Mouse (Mus musculus) left cerebral cortex, adult 2 months (tissue): Measurements from ENCODE around the gene Ldlrad3. TPM values are rescaled to one million over a fixed set of nuclear protein-coding genes. Genes with fewer than 3 reads are reported as not detected.

Source experiments
- DNase-seq, 2 experiments: peaks; one replicate each; pipeline ENCODE4 v3.0.0; 2021 to 2022; ENCODE audit warnings: low spot score in 2 of 2, mixed read lengths in 1 of 2; ENCODE audit errors: extremely low spot score in 1 of 2
- H3K27ac ChIP-seq: fragments of 200-600 bp; 2 replicates; pipeline ENCODE4 v1.8.1; 2022
- H3K4me3 ChIP-seq: fragments of 200-600 bp; 2 replicates; pipeline ENCODE4 v1.8.1; 2022
- CTCF ChIP-seq: fragments of 200-600 bp; IDR thresholded peaks from 2 replicates; pipeline ENCODE4 v1.8.1; 2022; ENCODE audit warnings: antibody characterized with exemption, mild to moderate bottlenecking, moderate library complexity
- intact Hi-C: fragments of 180-260 bp; cut with DNase I; formaldehyde crosslinking; loops from one replicate; pipeline ENCODE4 v1.15.1; 2025
- total RNA-seq, 2 experiments: library from RNA; stranded (reverse); gene quantifications; 2 replicates each; pipeline ENCODE4 v1.2.3; 2021

Ldlrad3 gene
- total RNA-seq, 2 experiments from 2014 or later: 9.1 to 10.3 TPM

GRCm38 (mm10) chr2:102105454-102105853, 80.7 kb downstream of the Ldlrad3 start:
- no peak for DNase-seq
- no peak overlapping the region for H3K4me3 ChIP-seq
- no peak for TF ChIP-seq CTCF
- H3K27ac ChIP-seq: no peak overlapping the region
- intact Hi-C loops: loop anchor here (5.0 kb wide), 1 partner anchor 198 kb away; no protein-coding TSS in a partner anchor

DNA sequence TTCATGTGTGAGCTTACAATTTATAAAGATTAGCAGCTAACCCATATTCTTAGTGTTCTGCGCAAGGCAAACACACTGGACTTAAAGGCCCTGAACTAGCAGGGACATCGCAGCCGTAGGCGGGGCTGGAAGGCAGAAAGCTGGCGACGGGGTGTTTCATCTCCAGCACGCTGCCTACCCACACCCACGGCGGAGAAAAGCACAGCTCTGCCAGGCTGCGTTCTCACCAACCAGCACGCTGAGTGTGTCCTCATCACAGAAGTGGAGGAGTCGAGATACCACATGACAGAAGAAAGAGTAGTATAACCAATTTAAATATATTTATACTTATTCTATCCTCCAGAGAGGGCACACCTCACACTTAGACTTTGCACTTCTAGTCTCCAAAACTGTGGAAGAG, 82.2 kb downstream of the Ldlrad3 start:
- DNase-seq: peak; percentile 60 to 63
- TF ChIP-seq CTCF: no peak
- peak overlapping the region; percentile 7; the same call in 1 of the 2 replicates for H3K27ac ChIP-seq
- H3K4me3 ChIP-seq: no peak overlapping the region
- intact Hi-C loops: loop anchor here (5.0 kb wide), 2 partner anchors 72 to 153 kb away; no protein-coding TSS in a partner anchor

- H3K27ac ChIP-seq: 0 out of 2 replicates have a peak overlapping the region, but pooled peaks have one; percentile 36
- intact Hi-C loops: loop anchor here (5.0 kb wide), 2 partner anchors 68 to 157 kb away; no protein-coding TSS in a partner anchor
- DNase-seq: no peak
- TF ChIP-seq CTCF: no peak
- H3K4me3 ChIP-seq: no peak overlapping the region
Observed at GRCm38 (mm10) chr2:102100490-102100889, 85.7 kb downstream of the Ldlrad3 start.

DNA sequence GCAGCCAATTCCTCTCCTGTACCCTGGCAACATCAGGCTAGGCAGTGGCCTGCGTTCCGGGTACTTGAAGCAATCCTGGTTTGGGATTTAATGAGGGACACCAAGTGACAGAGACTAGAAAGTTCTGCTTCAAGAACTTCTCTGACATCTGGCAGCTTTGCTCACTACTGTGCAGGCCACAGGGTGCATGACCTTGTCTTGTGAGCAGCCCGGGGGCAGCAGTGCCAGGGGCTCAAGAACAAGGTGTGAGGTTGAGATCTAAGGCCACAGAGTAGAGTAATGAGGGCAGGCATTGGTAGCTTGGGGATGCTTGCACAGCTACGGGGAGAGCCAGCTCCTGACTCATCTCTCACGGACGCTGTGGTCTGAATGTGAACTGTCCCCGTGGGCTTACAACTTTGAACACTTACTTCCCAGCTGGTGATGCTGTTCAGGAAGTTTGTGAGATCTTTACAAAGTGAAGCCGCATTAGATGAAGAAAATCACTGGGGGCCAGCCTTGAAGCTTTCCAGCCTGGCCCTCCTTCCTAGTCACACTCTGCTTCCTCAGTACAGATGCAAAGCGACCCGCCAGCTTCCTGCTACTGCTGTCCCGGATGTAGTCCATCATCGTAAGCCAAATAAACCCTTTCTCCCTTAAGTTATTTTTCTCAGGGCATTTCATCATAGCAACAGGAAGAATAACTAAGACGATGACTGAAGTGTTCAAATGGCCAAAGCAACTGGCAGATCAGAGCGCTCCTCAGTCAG, 86.3 kb downstream of the Ldlrad3 start:
- Histone ChIP-seq H3K27ac (0 out of 2 replicates have a peak overlapping the region, but pooled peaks have one; percentile 36), H3K4me3 (no peak overlapping the region)
- TF ChIP-seq CTCF: no peak
- intact Hi-C loops: loop anchor here (5.0 kb wide), 2 partner anchors 68 to 157 kb away; no protein-coding TSS in a partner anchor
- DNase-seq: no peak

- Histone ChIP-seq H3K4me3 (no peak overlapping the region), H3K27ac (no peak overlapping the region)
- no peak for DNase-seq
- TF ChIP-seq CTCF: no peak
- intact Hi-C loops: no loop called here
Observed at GRCm38 (mm10) chr2:102099261-102099660, 86.9 kb downstream of the Ldlrad3 start.

DNA sequence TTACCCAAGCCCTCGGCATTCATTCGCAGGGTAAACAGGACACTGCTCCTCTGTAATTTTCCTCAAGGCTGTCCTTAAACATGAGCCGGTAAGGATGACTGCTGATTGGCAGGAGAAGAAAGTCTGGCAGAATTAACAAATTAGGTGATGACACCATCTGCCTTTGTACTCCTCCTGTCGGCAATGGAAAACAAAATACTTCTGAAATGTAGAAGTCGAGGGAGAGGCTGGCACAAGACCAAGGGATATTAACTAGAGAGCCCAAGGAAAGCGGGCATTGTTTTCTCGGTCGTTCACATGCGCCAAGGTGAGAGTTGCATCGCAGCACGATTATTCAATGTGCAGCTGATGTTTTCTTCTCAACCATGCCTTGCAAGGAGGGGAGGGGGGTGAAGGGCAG, 91.4 kb downstream of the Ldlrad3 start:
- DNase-seq: no peak
- TF ChIP-seq CTCF: no peak
- intact Hi-C loops: loop anchor here (5.0 kb wide), 1 partner anchor 93 kb away; the partner anchor contains the start of gene Ldlrad3
- Histone ChIP-seq H3K4me3 (no peak overlapping the region), H3K27ac (peak overlapping the region; percentile 59; the same call in 1 of the 2 replicates)

DNA sequence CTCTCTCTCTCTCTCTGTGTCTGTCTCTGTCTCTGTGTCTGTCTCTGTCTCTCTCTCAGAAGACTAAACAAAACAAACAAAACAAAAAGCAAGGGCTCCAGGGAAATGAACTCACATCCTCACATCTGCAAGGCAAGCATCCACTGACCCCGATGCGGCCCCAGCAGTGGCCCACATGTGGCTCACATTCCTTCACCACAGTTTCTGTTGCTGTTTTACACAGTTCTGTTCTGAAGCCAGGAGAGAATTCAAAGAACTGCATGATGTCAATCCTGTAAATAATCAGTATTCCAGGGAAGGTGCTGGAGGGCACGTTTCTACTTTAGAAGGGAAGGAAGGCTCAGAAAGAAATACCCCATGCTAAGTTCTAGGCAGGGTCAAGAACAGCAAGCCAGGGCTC, 91.9 kb downstream of the Ldlrad3 start:
- Histone ChIP-seq H3K4me3 (no peak overlapping the region), H3K27ac (peak overlapping the region; percentile 59; the same call in 1 of the 2 replicates)
- intact Hi-C loops: loop anchor here (5.0 kb wide), 1 partner anchor 93 kb away; the partner anchor contains the start of gene Ldlrad3
- no peak for DNase-seq
- no peak for TF ChIP-seq CTCF

DNA sequence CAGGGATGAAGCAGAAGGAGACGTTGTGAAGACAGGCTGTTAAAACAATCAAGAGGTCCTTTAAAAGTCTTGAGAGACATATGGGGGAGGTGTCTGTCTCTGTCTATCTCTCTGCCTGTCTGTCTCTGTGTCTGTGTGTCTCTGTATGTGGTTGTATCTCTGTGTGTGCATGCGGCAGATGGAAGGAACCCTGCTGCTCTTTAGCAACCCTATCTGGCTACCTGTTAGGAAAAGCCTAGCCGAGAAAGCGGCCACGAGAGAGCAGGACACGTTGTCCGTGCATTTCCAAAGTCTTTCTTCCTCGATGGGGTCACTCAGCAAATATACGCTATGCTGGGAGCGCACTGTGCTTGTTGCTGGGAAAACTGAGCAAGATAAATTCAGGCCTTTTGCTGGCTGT, 93.6 kb downstream of the Ldlrad3 start:
- no peak overlapping the region for H3K4me3 ChIP-seq
- TF ChIP-seq CTCF: no peak
- DNase-seq: no peak
- intact Hi-C loops: loop anchor here (5.0 kb wide), 1 partner anchor 95 kb away; the partner anchor contains the start of gene Ldlrad3
- no peak overlapping the region for H3K27ac ChIP-seq

GRCm38 (mm10) chr2:102091516-102092350, 94.5 kb downstream of the Ldlrad3 start:
- DNase-seq: peak; percentile 74 to 81
- intact Hi-C loops: loop anchor here (1.0 to 5.0 kb wide), 2 partner anchors 96 to 362 kb away; partner anchors contain the start of gene Ldlrad3
- Histone ChIP-seq H3K27ac (no peak overlapping the region; the same call in 1 of the 2 replicates), H3K4me3 (no peak overlapping the region)
- peak; percentile 81 for TF ChIP-seq CTCF

DNA sequence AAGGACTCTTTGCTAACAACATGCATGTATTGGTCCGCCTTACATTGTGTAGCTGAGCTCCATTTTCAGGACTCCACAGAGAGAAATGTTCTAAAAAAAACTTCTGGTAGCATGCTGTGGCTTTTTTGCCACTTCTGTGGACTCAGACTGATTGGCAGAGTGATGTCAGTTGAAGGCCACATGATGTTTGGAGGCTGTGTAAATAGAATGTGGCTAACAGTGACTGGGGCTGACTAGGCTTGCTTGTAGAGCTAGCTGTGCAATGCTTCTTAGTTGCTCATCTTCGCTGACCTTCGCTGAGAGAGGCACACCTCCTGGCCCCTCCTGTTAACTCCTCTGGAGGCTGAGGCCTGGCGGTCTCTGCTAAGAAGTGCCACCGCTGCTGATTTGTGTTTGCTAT, 98.4 kb downstream of the Ldlrad3 start:
- no peak for TF ChIP-seq CTCF
- Histone ChIP-seq H3K4me3 (no peak overlapping the region), H3K27ac (no peak overlapping the region)
- intact Hi-C loops: no loop called here
- DNase-seq: no peak

GRCm38 (mm10) chr2:102086583-102086982, 99.6 kb downstream of the Ldlrad3 start:
- TF ChIP-seq CTCF: no peak
- intact Hi-C loops: no loop called here

More at GRCm38 (mm10) chr2:102086583-102086982, 99.6 kb downstream of the Ldlrad3 start:
- H3K27ac ChIP-seq: no peak overlapping the region
- no peak for DNase-seq
- H3K4me3 ChIP-seq: no peak overlapping the region
